Mouse (Mus musculus): ENCODE results near the gene Timmdc1.
"Not testable (repeated sequence)": the region's sequence is repeated elsewhere in the genome, so short reads cannot be mapped to it uniquely, and the experiment has no call there.

The Timmdc1 gene

GRCm38 (mm10) chr16:38502469-38502868 lies 20.0 kb downstream of the Timmdc1 start:
- no peak for DNase-seq (ENCODE audit: extremely low spot score, low read depth, low spot score)

- DNase-seq (ENCODE audit: extremely low spot score, low read depth, low spot score), result no peak
Observed at GRCm38 (mm10) chr16:38496604-38497140, 25.8 kb downstream of the Timmdc1 start.

GRCm38 (mm10) chr16:38493890-38494289 lies 28.6 kb downstream of the Timmdc1 start:
- no peak for DNase-seq (ENCODE audit: extremely low spot score, low read depth, low spot score)

GRCm38 (mm10) chr16:38492551-38492950 lies 29.9 kb downstream of the Timmdc1 start:
- no peak for DNase-seq (ENCODE audit: extremely low spot score, low read depth, low spot score)

DNA sequence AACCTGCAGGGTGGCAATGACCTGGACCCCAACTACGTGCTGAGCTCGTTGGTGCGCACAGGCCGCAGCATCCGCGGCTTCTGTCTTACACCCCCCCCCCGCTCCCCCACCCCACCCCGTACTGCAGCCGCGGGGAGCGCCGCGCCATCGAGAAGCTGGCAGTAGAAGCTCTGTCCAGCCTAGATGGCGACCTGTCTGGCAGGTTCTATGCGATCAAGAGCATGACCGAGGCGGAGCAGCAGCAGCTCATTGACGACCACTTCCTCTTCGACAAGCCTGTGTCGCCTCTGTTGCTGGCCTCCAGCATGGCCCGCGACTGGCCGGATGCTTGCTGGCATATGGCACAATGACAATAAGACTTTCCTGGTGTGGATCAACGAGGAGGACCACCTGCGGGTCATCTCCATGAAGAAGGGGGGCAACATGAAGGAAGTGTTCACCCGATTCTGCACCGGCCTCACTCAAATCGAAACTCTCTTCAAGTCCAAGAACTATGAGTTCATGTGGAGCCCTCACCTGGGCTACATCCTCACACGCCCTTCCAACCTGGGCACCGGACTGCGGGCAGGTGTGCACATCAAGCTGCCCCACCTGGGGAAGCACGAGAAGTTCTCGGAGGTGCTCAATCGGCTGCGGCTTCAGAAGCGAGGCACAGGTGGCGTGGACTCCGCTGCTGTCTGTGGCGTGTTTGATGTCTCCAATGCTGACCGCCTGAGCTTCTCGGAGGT lies 38.7 kb downstream of the Timmdc1 start:
- no peak for DNase-seq (ENCODE audit: extremely low spot score, low read depth, low spot score)

DNA sequence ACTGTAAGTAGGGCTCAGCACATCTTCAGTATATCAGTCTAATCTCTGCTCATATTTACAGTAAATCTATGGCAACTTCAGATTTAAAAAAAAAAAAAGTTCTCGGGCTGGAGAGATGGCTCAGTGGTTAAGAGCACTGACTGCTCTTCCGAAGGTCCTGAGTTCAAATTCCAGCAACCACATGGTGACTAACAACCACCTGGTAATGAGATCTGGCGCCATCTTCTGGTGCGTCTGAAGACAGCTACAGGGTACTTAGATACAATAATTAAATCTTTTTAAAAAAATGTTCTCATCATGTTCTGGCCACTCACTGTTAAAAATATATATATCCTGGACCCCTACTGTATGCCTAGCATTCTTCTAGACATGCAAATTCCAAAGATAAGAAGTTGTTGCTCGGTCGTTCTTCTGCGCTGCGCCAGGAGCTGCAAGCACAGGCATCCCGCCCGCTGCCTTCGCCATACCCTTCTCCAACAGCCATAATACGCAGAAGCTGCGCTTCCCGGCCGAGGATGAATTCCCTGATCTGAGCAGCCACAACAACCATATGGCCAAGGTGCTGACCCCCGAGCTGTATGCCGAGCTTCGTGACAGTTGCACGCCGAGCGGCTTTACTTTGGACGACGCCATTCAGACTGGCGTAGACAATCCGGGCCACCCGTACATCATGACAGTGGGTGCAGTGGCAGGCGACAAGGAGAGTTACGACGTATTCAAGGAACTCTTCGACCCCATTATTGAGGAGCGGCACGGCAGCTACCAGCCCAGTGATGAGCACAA lies 39.5 kb downstream of the Timmdc1 start:
- no peak for DNase-seq (ENCODE audit: extremely low spot score, low read depth, low spot score)

DNA sequence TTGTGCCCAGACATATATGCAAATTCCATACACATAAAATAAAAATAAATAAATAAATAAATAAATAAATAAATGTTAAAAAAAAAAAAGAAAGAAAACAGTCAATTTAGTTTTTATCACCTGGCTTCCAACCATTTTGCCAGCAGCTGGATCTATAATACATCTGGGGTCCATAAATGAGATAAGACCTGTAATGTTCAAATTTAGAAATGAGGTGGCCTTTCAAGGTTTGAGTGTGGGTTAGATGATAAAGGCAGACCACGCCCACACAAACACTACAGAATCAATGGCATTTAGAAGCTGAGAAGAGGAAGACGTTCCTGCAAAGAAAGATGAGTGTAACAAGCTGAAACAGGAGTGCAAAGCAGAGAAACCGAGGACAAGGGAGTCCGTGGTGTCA lies 41.1 kb downstream of the Timmdc1 start:
- DNase-seq (ENCODE audit: extremely low spot score, low read depth, low spot score), result no peak

DNA sequence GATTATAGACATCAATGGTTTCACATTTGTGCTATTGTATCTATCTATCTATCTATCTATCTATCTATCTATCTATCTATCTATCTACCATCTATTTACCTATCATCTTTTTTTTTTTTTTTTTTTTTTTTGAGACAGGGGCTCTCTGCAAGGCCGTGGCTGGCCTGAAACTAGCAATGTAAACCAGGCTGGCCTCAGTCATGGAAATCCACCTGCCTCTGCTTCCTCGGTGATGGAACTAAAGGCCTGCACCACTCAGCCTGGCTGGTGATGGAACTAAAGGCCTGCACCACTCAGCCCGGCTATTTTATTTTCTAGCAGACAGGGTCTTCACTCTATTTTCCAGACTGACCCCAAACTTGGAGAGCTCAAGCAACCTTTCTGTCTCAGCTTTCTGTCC lies 44.2 kb downstream of the Timmdc1 start:
- DNase-seq (ENCODE audit: extremely low spot score, low read depth, low spot score), result no peak

GRCm38 (mm10) chr16:38477241-38477608 lies 45.2 kb downstream of the Timmdc1 start:
- DNase-seq (ENCODE audit: extremely low spot score, low read depth, low spot score), result not testable (repeated sequence)

DNA sequence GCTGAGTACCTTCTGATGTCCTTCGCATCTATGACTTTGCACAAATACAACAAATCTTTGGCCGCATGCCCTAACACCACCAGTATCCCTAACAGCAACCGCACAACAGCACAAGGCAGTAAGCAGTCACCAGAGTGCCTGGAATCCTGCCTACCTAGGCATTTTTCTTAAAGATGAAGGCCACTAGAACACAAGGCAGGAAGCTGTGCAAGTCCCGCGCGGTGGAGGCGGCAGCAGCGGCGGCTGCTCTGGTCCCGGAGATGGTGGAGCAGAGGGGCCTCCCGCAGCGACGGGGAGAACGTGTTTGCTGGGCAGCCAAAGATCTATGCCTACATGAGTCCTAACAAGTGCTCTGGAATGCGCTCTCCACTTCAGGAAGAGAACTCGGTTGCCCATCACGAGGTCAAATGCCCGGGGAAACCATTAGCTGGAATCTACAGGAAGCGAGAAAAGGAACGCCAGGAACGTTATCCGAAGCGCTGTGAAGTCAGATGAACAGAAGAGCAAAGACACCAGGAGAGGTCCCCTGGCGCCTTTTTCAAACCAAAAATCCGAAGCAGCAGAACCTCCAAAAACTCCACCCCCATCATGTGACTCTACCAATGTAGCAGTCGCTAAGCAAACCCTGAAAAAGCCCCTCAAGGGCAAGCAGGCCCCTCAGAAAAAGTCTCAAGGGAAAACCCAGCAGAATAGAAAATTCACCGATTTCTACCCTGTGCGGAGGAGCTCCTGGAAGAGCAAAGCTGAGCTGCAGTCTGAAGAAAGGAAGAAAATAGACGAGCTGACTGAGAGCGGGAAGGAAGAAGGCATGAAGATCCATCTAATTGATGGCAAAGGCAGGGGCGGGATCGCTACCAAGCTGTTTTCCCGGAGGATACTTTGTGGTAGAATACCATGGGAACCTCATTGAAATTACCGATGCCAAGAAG lies 45.9 kb downstream of the Timmdc1 start:
- DNase-seq (ENCODE audit: extremely low spot score, low read depth, low spot score), result no peak

GRCm38 (mm10) chr16:38475681-38476311 lies 46.7 kb downstream of the Timmdc1 start:
- no peak for DNase-seq (ENCODE audit: extremely low spot score, low read depth, low spot score)

DNA sequence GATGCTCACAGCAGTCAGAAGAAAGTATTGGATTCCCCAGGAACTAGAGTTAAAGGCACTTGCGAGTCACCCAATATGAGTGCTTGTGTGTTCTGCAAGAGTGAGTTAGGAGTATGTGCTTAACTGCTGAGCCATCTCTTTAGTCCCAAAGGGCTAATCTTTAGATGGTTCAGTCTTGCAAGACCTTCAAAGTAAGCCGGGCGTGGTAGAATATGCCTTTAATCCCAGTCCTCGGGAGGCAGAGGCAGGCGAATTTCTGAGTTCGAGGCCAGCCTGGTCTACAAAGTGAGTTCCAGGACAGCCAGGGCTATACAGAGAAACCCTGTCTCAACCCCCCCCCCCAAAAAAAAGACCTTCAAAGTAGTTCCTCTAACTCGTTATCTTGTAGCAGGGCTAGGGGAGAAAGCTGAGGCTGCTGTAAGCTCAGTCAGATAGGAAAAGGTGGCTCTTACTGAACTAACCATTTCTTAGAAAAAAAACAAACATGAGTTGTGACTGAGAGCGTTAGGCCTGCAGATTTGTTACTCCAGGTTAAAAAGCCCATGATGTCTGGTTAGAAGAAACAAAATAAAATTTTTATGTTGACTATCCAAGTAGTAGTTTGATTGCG lies 47.7 kb downstream of the Timmdc1 start:
- DNase-seq (ENCODE audit: extremely low spot score, low read depth, low spot score), result no peak

DNA sequence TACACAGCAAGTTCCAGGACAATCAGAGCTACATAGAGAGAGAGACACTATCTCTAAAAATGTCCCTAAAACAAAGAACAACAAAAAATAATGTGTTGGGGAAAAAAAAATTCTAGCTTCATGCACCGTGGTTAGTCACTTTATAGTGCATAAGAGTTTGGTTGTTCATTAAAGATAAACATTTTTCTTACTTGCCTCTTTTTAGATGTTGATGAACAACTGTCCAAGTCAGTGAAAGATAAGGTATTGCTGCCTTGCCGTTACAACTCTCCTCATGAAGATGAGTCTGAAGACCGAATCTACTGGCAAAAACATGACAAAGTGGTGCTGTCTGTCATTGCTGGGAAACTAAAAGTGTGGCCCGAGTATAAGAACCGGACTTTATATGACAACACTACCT lies 48.8 kb downstream of the Timmdc1 start:
- no peak for DNase-seq (ENCODE audit: extremely low spot score, low read depth, low spot score)

DNA sequence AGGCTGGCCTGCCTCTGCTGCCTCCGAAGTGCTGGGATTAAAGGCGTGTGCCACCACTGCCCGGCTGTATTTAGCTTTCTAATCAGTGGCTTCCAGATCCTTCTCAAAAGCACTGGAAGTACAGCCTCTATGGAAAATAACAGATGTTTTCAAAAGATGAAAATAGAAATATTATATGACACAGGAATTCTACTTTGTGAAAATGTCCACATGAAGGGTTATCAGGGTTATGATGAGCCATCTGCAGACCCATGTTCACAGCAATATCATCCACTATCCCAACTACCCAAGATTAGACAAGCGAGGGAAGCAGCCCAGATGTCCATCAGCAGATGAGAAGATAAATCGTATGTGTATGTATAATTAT lies 50.0 kb downstream of the Timmdc1 start:
- no peak for DNase-seq (ENCODE audit: extremely low spot score, low read depth, low spot score)

DNA sequence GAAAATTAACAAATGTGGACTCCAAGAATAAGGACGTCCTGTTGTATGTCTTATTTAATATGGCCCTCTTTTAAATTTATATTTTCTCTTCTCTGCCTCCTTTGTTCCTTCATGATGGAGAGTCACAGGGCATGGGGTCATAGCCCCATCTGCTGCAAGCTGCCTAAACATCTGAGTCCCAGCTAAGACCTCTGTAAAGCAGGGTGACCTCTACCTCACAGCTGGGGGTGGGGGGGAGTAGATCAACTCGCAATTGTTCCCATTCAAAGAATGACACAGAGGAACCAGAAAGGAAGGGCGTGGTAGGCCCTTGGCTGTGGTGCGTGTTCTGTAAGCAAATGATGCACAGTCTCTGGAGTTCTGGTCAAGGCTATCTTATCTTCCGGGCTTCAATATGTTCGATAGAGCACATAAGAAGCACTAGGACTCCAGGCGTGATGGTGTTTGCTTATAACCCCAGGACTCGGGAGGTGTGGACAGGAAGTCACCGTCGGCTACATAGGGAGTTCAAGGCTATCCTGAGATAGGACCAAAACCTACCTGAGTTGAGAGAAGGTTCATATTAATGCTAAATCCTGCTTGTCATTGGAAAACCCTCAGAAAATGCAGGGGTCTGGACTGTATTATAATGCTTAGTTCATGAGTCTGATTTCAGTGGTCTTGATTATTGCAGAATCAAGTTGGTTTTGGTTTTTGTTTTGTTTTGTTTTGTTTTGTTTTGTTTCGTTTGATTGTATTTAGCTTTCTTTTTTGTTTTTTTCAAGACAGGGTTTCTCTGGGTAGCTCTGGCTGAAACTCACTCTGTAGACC lies 50.6 kb downstream of the Timmdc1 start:
- no peak for DNase-seq (ENCODE audit: extremely low spot score, low read depth, low spot score)

DNA sequence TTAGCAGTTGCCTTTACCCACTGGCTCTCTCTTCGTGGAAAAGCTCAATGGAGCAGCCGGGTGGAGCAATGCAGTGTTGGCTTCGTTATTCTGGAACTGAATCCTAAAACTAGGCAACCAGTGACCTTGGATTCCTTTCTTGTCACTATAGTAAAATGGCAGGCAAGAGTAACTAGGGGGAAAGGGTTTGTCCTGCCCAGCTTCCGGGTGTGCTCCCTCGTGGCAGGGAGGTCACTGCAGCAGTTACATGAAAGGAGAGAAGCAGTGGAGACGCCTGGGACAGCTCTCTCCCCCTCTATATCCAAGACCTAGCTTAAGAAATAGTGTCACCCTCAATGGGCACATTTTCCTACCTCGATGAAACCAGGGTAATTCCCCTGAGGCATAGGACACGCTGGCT lies 53.0 kb downstream of the Timmdc1 start:
- DNase-seq (ENCODE audit: extremely low spot score, low read depth, low spot score), result no peak

DNA sequence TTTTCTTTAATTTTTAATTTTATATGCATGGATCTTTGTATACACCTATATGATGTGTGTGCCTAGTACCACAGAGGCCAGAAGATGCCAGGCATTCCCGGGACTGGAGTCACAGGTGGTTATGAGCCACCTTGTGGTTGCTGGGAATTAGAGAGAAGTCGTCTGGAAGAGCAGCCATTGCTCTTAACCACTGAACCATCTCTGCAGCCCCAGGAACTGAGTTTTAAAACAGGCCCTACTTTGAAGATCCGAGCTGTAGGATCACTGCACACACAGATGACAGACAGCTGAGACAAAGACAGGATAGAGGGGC lies 53.8 kb downstream of the Timmdc1 start:
- DNase-seq (ENCODE audit: extremely low spot score, low read depth, low spot score), result no peak

DNA sequence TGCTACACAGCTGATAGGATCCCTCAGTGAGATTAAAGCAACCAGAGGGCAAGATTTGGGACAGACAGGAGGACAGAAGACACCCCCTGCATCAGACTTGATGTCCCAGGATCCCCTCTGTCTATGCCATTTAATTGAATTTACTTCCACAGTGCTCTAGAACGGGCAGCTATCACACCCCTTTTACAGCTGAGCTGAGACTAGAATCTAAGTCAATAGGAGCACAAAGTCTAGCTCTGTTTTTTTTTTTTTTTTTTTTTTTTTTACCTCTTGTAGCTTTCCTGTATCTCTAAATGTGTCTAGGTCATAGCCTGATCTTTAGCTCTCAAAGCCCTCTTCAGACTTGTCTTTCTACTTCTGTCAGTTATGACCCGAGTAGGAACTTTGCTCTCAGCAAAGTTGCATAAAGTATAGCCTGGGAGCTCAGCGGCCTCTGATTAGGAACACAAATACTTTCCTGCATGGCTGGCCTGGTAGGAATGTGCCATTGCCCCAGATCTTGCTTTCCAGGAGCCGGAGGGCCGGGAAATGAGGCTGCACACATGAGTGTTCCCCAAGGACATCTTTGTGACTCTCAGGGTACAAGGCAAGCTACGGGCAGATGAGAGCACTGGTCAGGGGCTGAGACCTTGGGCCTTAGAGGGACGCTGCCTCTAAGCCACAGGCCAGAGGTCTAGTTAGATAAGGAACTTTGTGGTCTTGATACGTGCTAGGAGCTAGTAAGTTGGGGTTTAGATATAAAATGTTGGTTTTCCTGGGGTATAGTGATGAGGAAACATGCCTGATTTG lies 54.4 kb downstream of the Timmdc1 start:
- no peak for DNase-seq (ENCODE audit: extremely low spot score, low read depth, low spot score)
